Mouse (Mus musculus) C2C12 (cell line): ENCODE measurements around the gene Gm4353. TPM values are rescaled to one million over a fixed set of nuclear protein-coding genes. Genes with fewer than 3 reads are reported as not detected.

Experiments used
- H3K27me3 ChIP-seq: one replicate; pipeline ENCODE4 v1.6.1; 2011; ENCODE audit not compliant: control insufficient read depth, insufficient read depth, insufficient read length
- H3K36me3 ChIP-seq: one replicate; pipeline ENCODE4 v1.6.1; 2011; ENCODE audit not compliant: control insufficient read depth, insufficient read depth
- H3K4me3 ChIP-seq: one replicate; pipeline ENCODE4 v1.5.1; 2011; ENCODE audit warnings: mild to moderate bottlenecking, control low read depth; ENCODE audit not compliant: poor library complexity, insufficient read depth, severe bottlenecking
- H3K79me2 ChIP-seq: one replicate; pipeline ENCODE4 v1.6.1; 2011; ENCODE audit not compliant: control insufficient read depth, insufficient read depth
- H3K79me3 ChIP-seq: one replicate; pipeline ENCODE4 v1.6.1; 2011; ENCODE audit warnings: low read depth, control low read depth
- H3ac ChIP-seq: one replicate; pipeline ENCODE3; 2011; ENCODE audit warnings: low read depth; ENCODE audit not compliant: control insufficient read depth, insufficient read length
- CEBPB ChIP-seq: IDR thresholded peaks from one replicate; pipeline ENCODE4 v1.6.1; 2011; ENCODE audit warnings: low read depth, mild to moderate bottlenecking, control low read depth, moderate library complexity
- CTCF ChIP-seq: IDR thresholded peaks from one replicate; pipeline ENCODE4 v1.5.1; 2011; ENCODE audit not compliant: control insufficient read depth, insufficient read depth, insufficient read length
- FOSL1 ChIP-seq: IDR thresholded peaks from one replicate; pipeline ENCODE4 v1.8.0; 2011; ENCODE audit warnings: mild to moderate bottlenecking, low read length; ENCODE audit not compliant: poor library complexity, insufficient read depth, severe bottlenecking
- MAX ChIP-seq: IDR thresholded peaks from one replicate; pipeline ENCODE4 v1.6.1; 2011; ENCODE audit warnings: mild to moderate bottlenecking, control low read depth
- MYOD1 ChIP-seq: IDR thresholded peaks from one replicate; pipeline ENCODE4 v1.6.1; 2011; ENCODE audit warnings: low read depth; ENCODE audit not compliant: control insufficient read depth, insufficient read length
- MYOG ChIP-seq: IDR thresholded peaks from one replicate; pipeline ENCODE4 v1.6.1; 2011; ENCODE audit not compliant: control insufficient read depth, insufficient read length; ENCODE audit errors: extremely low read depth
- USF1 ChIP-seq: IDR thresholded peaks from one replicate; pipeline ENCODE4 v1.6.1; 2011; ENCODE audit warnings: low read depth, mild to moderate bottlenecking, control low read depth, moderate library complexity
- polyA plus RNA-seq: library from polyadenylated mRNA; unstranded; fragments of >200 nt; fragmentation: generic; extraction: Trizol; gene quantifications from one replicate; pipeline ENCODE4 v1.2.1, GENCODE M21; 2012; ENCODE audit warnings: missing spikeins

Gm4353 gene
- polyA plus RNA-seq, 1 experiment: 18.4 TPM

DNA sequence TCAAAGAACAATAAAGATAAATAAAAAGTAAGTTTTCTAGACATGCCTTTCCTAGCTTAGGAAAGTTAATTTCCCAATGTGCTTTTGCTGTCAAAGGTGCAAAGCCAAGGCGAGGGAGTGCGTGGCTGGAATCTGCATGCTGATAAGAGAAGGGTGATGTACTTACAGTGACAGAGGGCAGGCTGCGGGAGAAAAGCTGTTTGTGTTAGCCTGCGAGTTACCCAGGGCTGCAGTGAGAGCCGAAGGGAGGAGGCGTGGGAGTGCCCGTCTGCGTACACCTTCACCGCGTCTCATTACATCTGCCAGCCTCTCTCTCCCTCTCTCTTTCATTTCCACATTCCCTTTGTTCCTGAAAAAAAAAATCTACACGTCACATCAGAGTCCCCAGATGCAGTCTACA lies 45.9 kb downstream of the Gm4353 start, which contains the start of gene Sox6:
Sox6 (minus strand) TSS at position 286 of the 400 bp plus-strand sequence.
- H3ac ChIP-seq: no peak within 1 kb of the TSS
- no peaks in the 10 kb centered on the region for H3K79me2 ChIP-seq
- H3K36me3 ChIP-seq: no peaks in the 10 kb centered on the region
- H3K4me3 ChIP-seq: no peak within 1 kb of the TSS
- H3K79me3 ChIP-seq: no peaks in the 10 kb centered on the region
- peaks cover 19% of the 10 kb centered on the region for H3K27me3 ChIP-seq
- TF ChIP-seq CEBPB (no peak), MYOD1 (no peak), MYOG (no peak), USF1 (no peak), FOSL1 (no peak), MAX (no peak), CTCF (no peak)

- H3K36me3 ChIP-seq: no peaks in the 10 kb centered on the region
- H3K79me3 ChIP-seq: no peaks in the 10 kb centered on the region
- no peak for TF ChIP-seq USF1
- no peak for TF ChIP-seq MYOD1
- TF ChIP-seq MAX: no peak
- no peak for TF ChIP-seq CTCF
- no peak for TF ChIP-seq FOSL1
- H3ac ChIP-seq: no peak overlapping the region
- H3K79me2 ChIP-seq: no peaks in the 10 kb centered on the region
- peaks cover 23% of the 10 kb centered on the region for H3K27me3 ChIP-seq
- H3K4me3 ChIP-seq: no peak overlapping the region
These were observed 46.4 kb downstream of the Gm4353 start for GRCm38 (mm10) chr7:116038024-116038423.

DNA sequence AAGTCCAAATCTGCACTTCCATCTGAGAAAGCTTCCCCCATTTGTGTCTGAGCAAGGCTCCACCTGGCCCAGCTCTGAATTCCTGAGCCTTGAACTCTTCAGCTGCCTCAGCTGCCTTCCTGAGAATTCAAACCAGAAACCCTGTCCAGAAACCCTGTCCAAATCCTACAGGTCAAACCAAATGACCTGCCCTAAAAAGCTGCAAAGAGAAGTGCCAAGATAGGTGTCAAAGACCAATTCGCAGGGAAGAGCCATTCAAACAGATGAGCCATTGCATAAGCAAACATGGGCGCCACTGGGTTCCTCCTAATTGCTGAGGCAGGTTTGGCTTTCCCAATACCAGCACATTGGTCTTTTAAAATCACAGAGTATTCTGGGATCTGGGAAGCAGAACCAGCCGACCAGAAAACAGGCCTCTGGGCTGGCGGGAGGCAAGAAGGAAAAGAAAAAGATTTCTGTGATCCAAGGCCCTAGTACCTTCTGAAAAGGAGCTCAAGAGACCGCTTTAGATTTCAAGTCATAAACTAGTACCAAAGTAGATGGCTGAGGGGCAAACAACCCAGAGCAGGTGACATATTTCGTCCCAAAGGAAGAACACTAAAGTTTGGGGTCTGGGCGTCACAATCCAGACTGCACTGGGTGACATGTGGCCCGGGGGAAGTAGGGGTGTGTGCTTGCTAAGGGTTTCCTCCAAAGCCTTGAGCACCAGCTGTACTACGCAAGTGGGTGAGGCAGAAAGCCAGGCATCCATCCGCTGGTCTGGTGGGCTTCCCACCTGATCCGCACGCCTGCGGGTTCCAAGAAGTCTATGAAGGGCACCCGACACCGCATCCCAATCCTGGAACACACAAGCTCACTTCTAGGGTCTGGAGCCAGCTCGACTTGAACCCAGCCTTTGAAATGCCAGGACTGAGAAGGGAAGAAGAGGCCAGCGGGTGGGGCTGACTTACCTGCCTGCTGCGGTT lies 47.6 kb downstream of the Gm4353 start:
- Histone ChIP-seq H3K27me3 (peaks cover 28% of the 10 kb centered on the region), H3K4me3 (no peak overlapping the region), H3ac (no peak overlapping the region), H3K79me2 (no peaks in the 10 kb centered on the region), H3K79me3 (no peaks in the 10 kb centered on the region), H3K36me3 (no peaks in the 10 kb centered on the region)
- TF ChIP-seq CEBPB: no peak
- no peak for TF ChIP-seq USF1
- no peak for TF ChIP-seq FOSL1
- TF ChIP-seq MYOD1: no peak
- no peak for TF ChIP-seq MAX
- no peak for TF ChIP-seq MYOG
- TF ChIP-seq CTCF: no peak

DNA sequence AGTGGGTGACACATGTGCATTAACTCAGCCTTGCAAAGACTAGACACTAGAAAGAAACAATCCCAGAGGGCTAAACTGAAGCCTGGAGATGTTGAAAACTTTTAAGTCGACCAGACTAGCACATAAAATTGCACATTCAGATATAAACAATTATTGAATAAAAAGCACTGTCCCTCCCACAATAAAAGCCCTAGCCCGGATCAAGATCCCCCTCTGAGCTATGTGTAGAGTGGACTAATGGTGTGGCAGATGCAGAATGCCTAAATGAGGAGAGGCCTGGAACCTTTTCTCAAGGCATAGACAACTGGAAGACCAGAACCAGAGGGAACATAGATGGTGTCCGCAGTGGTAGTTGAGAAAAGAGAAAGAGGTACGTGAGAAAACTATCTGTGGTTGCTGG lies 48.9 kb downstream of the Gm4353 start:
- TF ChIP-seq MYOD1 (no peak), FOSL1 (no peak), CTCF (no peak), CEBPB (no peak), MYOG (no peak), USF1 (no peak), MAX (no peak)
- Histone ChIP-seq H3K36me3 (no peaks in the 10 kb centered on the region), H3K27me3 (peaks cover 38% of the 10 kb centered on the region), H3ac (no peak overlapping the region), H3K79me3 (no peaks in the 10 kb centered on the region), H3K79me2 (no peaks in the 10 kb centered on the region), H3K4me3 (no peak overlapping the region)

DNA sequence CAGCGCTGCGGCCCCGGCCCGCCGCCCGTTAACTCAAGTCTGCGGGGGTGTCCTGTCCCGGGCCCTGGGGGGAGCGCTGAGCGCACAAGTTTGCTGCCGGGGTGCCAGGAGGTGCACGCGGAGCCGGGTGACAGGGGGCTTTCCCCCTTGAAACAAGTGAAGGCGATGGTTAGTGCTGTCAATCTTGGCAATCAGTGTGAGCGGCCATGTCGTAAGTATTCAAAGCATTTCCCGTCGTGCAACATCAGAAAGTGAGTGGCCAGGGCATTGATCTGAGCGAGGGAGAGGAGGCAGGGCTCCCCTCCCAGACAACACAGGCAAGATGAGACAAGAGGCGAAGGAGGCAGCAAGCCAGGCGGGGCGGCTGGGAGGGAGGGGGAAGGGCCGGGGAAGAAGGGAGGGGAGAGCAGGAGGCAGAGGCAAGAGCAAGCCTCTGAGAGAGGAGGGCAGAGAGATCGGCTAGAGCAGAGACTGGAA lies 50.1 kb downstream of the Gm4353 start:
- TF ChIP-seq MYOD1: no peak
- TF ChIP-seq USF1: no peak
- TF ChIP-seq CEBPB: no peak
- TF ChIP-seq MAX: no peak
- no peak for TF ChIP-seq CTCF
- TF ChIP-seq FOSL1: no peak
- TF ChIP-seq MYOG: no peak
- H3K36me3 ChIP-seq: no peaks in the 10 kb centered on the region
- no peak overlapping the region for H3ac ChIP-seq
- peaks cover 42% of the 10 kb centered on the region for H3K27me3 ChIP-seq
- no peaks in the 10 kb centered on the region for H3K79me3 ChIP-seq
- H3K79me2 ChIP-seq: no peaks in the 10 kb centered on the region
- H3K4me3 ChIP-seq: no peak overlapping the region
